Mouse (Mus musculus) intestine, embryonic 15.5 days (tissue): Measurements from ENCODE around the gene Slc35f6. TPM values are rescaled to one million over a fixed set of nuclear protein-coding genes. Genes with fewer than 3 reads are reported as not detected.

Experiments used
- ATAC-seq: fragments of 200-750 bp; cut with Nextera tagmentation; 2 replicates; pipeline ENCODE4 v1.8.0; 2017; ENCODE audit warnings: moderate TSS enrichment, moderate library complexity
- H3K27ac ChIP-seq: fragments of 300-500 bp; sonication (generic); 2 replicates; pipeline ENCODE4 v1.5.1; 2015; ENCODE audit warnings: mild to moderate bottlenecking, inconsistent platforms
- H3K27me3 ChIP-seq: fragments of 300-500 bp; sonication (generic); replicated peaks from 2 replicates; pipeline ENCODE4 v1.6.1; 2015; ENCODE audit warnings: inconsistent platforms
- H3K36me3 ChIP-seq: fragments of 300-500 bp; sonication (generic); 2 replicates; pipeline ENCODE4 v1.6.1; 2015; ENCODE audit warnings: inconsistent platforms
- H3K4me1 ChIP-seq: fragments of 300-500 bp; sonication (generic); replicated peaks from 2 replicates; pipeline ENCODE4 v1.6.1; 2015; ENCODE audit warnings: inconsistent platforms
- H3K4me2 ChIP-seq: fragments of 300-500 bp; sonication (generic); replicated peaks from 2 replicates; pipeline ENCODE4 v1.6.1; 2015; ENCODE audit warnings: mild to moderate bottlenecking, inconsistent platforms
- H3K4me3 ChIP-seq: fragments of 300-500 bp; sonication (generic); replicated peaks from 2 replicates; pipeline ENCODE4 v1.5.1; 2015; ENCODE audit warnings: inconsistent platforms
- H3K9ac ChIP-seq: fragments of 300-500 bp; sonication (generic); 2 replicates; pipeline ENCODE4 v1.6.1; 2015; ENCODE audit warnings: inconsistent platforms
- H3K9me3 ChIP-seq: fragments of 300-500 bp; sonication (generic); 2 replicates; pipeline ENCODE4 v1.6.1; 2016; ENCODE audit warnings: inconsistent platforms
- WGBS: fragments of 180-500 bp; shearing (Covaris S2); methylation state at CpG from one replicate; pipeline ENCODE4 v1.1.7; 2015; 5-methylcytosine and 5-hydroxymethylcytosine counted together
- polyA plus RNA-seq: library from polyadenylated mRNA; unstranded; fragments of >200 nt; fragmentation: Nextera tagmentation; extraction: Ambion mirVana; gene quantifications from 2 replicates; pipeline ENCODE4 v1.2.1, GENCODE M21; 2015

The Slc35f6 gene
- polyA plus RNA-seq, 1 experiment from 2014 or later = 36.8 TPM

DNA sequence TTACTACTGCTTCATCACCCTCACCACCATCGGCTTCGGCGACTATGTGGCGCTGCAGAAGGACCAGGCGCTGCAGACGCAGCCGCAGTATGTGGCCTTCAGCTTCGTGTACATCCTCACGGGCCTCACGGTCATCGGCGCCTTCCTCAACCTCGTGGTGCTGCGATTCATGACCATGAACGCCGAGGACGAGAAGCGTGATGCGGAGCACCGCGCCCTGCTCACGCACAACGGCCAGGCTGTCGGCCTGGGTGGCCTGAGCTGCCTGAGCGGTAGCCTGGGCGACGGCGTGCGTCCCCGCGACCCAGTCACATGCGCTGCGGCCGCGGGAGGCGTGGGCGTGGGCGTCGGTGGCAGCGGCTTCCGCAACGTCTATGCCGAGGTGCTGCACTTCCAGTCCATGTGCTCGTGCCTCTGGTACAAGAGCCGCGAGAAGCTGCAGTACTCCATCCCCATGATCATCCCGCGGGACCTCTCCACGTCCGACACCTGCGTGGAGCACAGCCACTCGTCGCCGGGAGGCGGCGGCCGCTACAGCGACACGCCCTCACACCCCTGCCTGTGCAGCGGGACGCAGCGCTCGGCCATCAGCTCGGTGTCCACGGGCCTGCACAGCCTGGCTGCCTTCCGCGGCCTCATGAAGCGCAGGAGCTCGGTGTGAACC lies 25.4 kb upstream of the Slc35f6 start:
- WGBS = 12% methylated on average over 69 of the region's 69 CpGs
- peak; percentile 41 for ATAC-seq
- H3K9ac ChIP-seq = peak overlapping the region; percentile 26; the same call in 1 of the 2 replicates

DNA sequence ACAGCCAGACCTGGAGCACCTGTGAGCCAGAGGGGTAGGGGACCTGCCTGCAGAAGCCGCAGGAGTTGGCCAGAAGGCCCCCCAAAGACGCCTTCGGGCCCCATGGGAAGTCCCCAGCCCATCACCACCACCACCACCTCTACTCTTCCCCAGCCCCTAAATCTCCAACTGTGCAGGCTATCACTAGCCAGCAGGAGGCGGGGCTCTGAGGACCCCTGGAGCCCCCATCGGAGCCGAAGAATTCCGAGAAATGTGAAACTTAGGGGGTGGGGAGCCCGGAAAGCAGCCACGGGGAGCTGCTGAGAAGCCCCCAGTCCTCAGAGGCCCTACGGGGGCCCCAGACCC lies 24.9 kb upstream of the Slc35f6 start:
- H3K4me2 ChIP-seq = peak overlapping the region; percentile 75
- H3K9ac ChIP-seq = peak overlapping the region; percentile 26; the same call in 1 of the 2 replicates
- H3K36me3 ChIP-seq = no peaks in the 10 kb centered on the region
- 12% methylated on average over 10 of the region's 10 CpGs for WGBS
- H3K9me3 ChIP-seq = no peaks in the 10 kb centered on the region
- peak overlapping the region; percentile 32 for H3K4me3 ChIP-seq
- peaks cover 16% of the 10 kb centered on the region for H3K27me3 ChIP-seq
- ATAC-seq = no peak
- H3K27ac ChIP-seq = no peak overlapping the region
- peaks cover 25% of the 10 kb centered on the region for H3K4me1 ChIP-seq

More for the DNA sequence above, 25.4 kb upstream of the Slc35f6 start:
- H3K27ac ChIP-seq = no peak overlapping the region
- H3K4me3 ChIP-seq = peak overlapping the region; percentile 32
- H3K9me3 ChIP-seq = no peaks in the 10 kb centered on the region
- no peaks in the 10 kb centered on the region for H3K36me3 ChIP-seq
- H3K4me2 ChIP-seq = peak overlapping the region; percentile 75
- peaks cover 29% of the 10 kb centered on the region for H3K4me1 ChIP-seq
- H3K27me3 ChIP-seq = peaks cover 16% of the 10 kb centered on the region

- H3K36me3 ChIP-seq = no peaks in the 10 kb centered on the region
- no peak overlapping the region for H3K4me3 ChIP-seq
- no peaks in the 10 kb centered on the region for H3K9me3 ChIP-seq
- no peak for ATAC-seq
- no peak overlapping the region for H3K27ac ChIP-seq
- no peak overlapping the region for H3K9ac ChIP-seq
- H3K4me2 ChIP-seq = no peak overlapping the region
- 65% methylated on average over 2 of the region's 2 CpGs for WGBS
- peaks cover 16% of the 10 kb centered on the region for H3K27me3 ChIP-seq
- peaks cover 19% of the 10 kb centered on the region for H3K4me1 ChIP-seq
Measured at GRCm38 (mm10) chr5:30623380-30623779, 24.4 kb upstream of the Slc35f6 start.

DNA sequence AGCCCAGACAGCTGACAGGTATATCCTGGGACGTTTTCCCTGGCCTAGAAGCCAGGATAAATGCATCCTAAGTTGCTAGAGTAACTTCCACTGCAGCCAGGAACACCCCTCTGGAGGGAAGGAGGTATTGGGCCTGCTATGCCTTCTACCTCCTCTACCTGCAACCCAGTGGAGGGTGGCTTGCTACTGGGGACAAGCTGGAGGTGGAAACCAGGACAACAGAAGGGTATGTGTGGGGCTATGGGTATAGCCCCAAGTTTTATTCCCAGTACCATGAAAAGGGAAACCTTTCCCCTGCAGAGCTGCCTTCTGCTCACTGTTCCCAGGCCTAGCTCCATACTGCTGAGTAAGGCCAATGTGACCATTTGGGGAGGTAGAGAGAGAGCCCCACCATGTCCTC lies 23.4 kb upstream of the Slc35f6 start:
- ATAC-seq = no peak

DNA sequence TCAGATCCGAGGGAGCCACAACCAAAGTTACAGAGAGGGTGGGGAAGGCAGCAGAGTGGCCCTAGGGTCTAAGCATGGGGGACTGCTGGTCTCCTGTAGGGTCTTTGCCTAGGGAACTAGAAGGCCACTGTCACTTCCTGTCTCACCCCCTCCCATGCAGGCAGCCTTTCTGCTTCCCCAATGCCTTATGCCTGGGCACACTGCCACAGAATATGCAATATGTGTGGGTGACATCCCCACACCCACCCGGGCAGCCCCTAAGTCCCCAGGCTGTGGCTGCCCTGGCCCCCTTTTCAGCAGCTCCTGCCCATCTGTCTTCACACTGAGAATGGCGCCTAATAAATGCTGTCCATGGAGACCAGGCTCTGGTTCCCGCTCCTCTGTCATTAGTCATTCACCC lies 22.8 kb upstream of the Slc35f6 start:
- 44% methylated on average over 4 of the region's 4 CpGs for WGBS
- H3K4me3 ChIP-seq = no peak overlapping the region
- H3K4me2 ChIP-seq = no peak overlapping the region
- ATAC-seq = no peak
- H3K4me1 ChIP-seq = peaks cover 13% of the 10 kb centered on the region
- peaks cover 16% of the 10 kb centered on the region for H3K27me3 ChIP-seq
- H3K36me3 ChIP-seq = no peaks in the 10 kb centered on the region
- H3K27ac ChIP-seq = no peak overlapping the region
- no peaks in the 10 kb centered on the region for H3K9me3 ChIP-seq
- H3K9ac ChIP-seq = no peak overlapping the region

More for the DNA sequence above, 23.4 kb upstream of the Slc35f6 start:
- no peaks in the 10 kb centered on the region for H3K9me3 ChIP-seq
- peaks cover 13% of the 10 kb centered on the region for H3K4me1 ChIP-seq
- no peak overlapping the region for H3K27ac ChIP-seq
- no peak overlapping the region for H3K4me2 ChIP-seq
- no peak overlapping the region for H3K4me3 ChIP-seq
- no peak overlapping the region for H3K9ac ChIP-seq
- 55% methylated on average over 1 of the region's 1 CpGs for WGBS
- H3K27me3 ChIP-seq = peaks cover 16% of the 10 kb centered on the region
- no peaks in the 10 kb centered on the region for H3K36me3 ChIP-seq

GRCm38 (mm10) chr5:30625379-30625778 lies 22.4 kb upstream of the Slc35f6 start:
- H3K36me3 ChIP-seq = no peaks in the 10 kb centered on the region
- peaks cover 16% of the 10 kb centered on the region for H3K27me3 ChIP-seq
- no peak overlapping the region for H3K4me3 ChIP-seq
- 80% methylated on average over 3 of the region's 3 CpGs for WGBS
- no peak overlapping the region for H3K9ac ChIP-seq
- H3K27ac ChIP-seq = no peak overlapping the region
- no peak for ATAC-seq
- H3K4me2 ChIP-seq = no peak overlapping the region
- no peaks in the 10 kb centered on the region for H3K9me3 ChIP-seq
- H3K4me1 ChIP-seq = peaks cover 13% of the 10 kb centered on the region

DNA sequence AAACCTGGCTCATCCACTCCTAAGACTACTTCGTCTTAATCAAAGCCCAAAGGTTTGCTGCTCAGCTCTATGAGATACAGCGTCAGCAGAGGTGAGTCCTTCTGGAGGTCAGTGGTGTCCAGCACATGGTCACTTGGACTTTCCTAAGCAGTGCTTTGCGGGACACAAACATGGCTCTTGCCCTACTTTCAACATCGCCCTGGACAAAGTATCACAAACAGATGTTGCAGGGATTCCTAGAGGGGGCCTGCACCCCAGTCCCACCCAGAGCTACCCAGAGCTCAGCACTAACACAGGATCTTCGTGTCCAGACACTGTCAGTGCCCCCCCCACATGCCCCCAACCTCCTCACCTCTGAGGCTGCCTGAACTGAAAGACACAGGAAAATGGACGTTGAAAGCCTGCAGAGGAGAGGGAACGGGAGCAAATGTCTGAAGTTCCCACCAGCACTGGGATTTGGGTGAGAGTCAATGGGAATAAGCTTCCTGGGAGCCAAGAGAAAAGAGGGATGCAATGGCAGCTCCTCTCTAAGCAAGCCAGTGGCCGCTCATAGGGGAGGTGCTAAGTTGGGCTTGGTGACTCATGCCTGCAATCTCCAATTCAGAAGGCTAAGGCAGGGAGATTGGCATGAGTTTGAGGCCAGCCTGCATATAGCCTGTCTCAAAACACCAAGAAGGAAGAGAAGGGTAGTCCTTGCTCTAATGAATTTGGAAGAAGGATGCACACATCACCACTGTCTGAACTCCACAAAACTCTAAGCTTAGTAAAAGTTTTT lies 21.2 kb upstream of the Slc35f6 start:
- Histone ChIP-seq H3K4me3 (no peak overlapping the region), H3K4me2 (no peak overlapping the region), H3K9me3 (no peaks in the 10 kb centered on the region), H3K27me3 (peaks cover 15% of the 10 kb centered on the region), H3K36me3 (no peaks in the 10 kb centered on the region), H3K4me1 (peaks cover 13% of the 10 kb centered on the region), H3K9ac (no peak overlapping the region), H3K27ac (no peak overlapping the region)
- 77% methylated on average over 8 of the region's 8 CpGs for WGBS
- no peak for ATAC-seq

DNA sequence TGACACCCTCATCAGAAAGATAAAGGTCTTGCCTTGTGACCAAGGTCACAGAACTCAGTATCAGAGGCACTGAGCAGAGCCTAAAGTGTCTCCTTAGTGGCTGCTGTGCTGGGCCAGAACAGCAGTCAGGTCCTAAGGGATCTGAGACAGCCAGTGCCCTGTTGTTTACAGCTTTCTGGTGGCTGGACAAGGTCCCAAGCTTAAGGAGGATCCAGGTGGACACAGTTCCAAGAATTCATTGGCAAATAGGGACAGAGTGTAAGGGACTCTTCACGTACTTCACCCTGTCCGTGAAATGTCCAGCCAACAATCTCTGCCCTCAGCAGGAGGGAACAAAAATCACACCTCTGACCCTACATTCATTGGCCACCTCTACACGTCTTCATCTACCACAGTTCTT lies 19.2 kb upstream of the Slc35f6 start:
- H3K4me2 ChIP-seq = no peak overlapping the region
- no peak overlapping the region for H3K4me3 ChIP-seq
- no peaks in the 10 kb centered on the region for H3K27me3 ChIP-seq
- H3K27ac ChIP-seq = no peak overlapping the region
- no peaks in the 10 kb centered on the region for H3K36me3 ChIP-seq
- no peaks in the 10 kb centered on the region for H3K4me1 ChIP-seq
- 81% methylated on average over 3 of the region's 3 CpGs for WGBS
- H3K9me3 ChIP-seq = no peaks in the 10 kb centered on the region
- H3K9ac ChIP-seq = no peak overlapping the region
- ATAC-seq = no peak

DNA sequence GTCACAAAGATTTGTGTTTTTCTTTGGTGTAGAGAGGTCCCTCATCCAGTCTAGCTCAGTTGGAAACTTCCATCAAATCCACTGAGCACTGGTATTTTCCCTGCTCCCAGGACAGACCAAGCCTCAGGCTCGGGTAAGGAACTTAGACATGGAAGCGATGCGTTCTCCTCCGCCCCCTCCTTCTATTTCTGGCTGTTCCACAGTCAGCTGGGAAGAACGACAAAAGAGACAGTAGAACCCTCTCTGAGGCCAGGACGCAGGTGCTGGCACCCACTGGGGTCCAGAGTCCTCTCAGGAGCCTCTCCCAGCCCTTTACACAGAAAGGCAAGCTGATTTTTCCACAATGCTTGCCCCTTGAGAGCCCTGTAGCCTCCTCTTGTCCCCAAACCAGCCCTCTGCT lies 17.3 kb upstream of the Slc35f6 start:
- no peaks in the 10 kb centered on the region for H3K27me3 ChIP-seq
- no peak overlapping the region for H3K27ac ChIP-seq
- no peaks in the 10 kb centered on the region for H3K9me3 ChIP-seq
- 81% methylated on average over 6 of the region's 6 CpGs for WGBS
- no peak overlapping the region for H3K9ac ChIP-seq
- ATAC-seq = no peak
- no peak overlapping the region for H3K4me2 ChIP-seq
- H3K4me3 ChIP-seq = no peak overlapping the region
- no peaks in the 10 kb centered on the region for H3K36me3 ChIP-seq
- H3K4me1 ChIP-seq = no peaks in the 10 kb centered on the region

- 67% methylated on average over 1 of the region's 1 CpGs for WGBS
- ATAC-seq = no peak
Measured at GRCm38 (mm10) chr5:30632134-30632533, 15.6 kb upstream of the Slc35f6 start.

GRCm38 (mm10) chr5:30636994-30637393 lies 10.7 kb upstream of the Slc35f6 start:
- Histone ChIP-seq H3K9me3 (no peaks in the 10 kb centered on the region), H3K36me3 (no peaks in the 10 kb centered on the region), H3K4me1 (0 out of 2 replicates have a peak, but pooled peaks cover 3% of the 10 kb centered on the region), H3K27me3 (no peaks in the 10 kb centered on the region), H3K4me3 (no peak overlapping the region), H3K4me2 (no peak overlapping the region), H3K27ac (no peak overlapping the region), H3K9ac (no peak overlapping the region)
- 46% methylated on average over 7 of the region's 7 CpGs for WGBS
- ATAC-seq = no peak

More at GRCm38 (mm10) chr5:30632134-30632533, 15.6 kb upstream of the Slc35f6 start:
- Histone ChIP-seq H3K4me3 (no peak overlapping the region), H3K9me3 (no peaks in the 10 kb centered on the region), H3K27me3 (no peaks in the 10 kb centered on the region), H3K4me2 (no peak overlapping the region), H3K27ac (no peak overlapping the region), H3K9ac (no peak overlapping the region), H3K4me1 (0 out of 2 replicates have a peak, but pooled peaks cover 2% of the 10 kb centered on the region), H3K36me3 (no peaks in the 10 kb centered on the region)

DNA sequence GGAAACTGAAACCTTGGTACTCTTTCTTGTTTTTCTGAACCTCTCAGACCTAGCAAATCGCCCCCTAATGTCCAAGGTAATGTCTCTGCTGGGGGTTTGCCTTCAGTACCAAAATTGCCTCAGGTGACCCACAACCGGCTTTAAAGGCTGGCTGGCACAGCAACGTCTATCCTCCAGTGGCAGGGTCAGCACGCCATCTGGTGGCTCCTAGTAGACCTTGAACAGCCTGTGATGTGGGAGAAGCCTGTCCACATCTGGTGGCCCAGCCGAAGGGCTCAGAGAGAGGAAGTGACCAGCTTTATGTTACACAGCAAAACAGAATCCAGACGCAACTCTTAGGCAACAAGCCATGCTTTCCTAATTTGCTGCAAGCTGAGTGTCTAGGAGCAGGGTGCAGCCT lies 9.7 kb upstream of the Slc35f6 start:
- no peaks in the 10 kb centered on the region for H3K27me3 ChIP-seq
- 0 out of 2 replicates have a peak, but pooled peaks cover 3% of the 10 kb centered on the region for H3K4me1 ChIP-seq

More for the DNA sequence above, 9.7 kb upstream of the Slc35f6 start:
- ATAC-seq = peak; percentile 83
- 2% methylated on average over 6 of the region's 6 CpGs for WGBS
- no peaks in the 10 kb centered on the region for H3K36me3 ChIP-seq
- no peak overlapping the region for H3K4me3 ChIP-seq
- no peak overlapping the region for H3K4me2 ChIP-seq
- H3K9me3 ChIP-seq = no peaks in the 10 kb centered on the region
- H3K9ac ChIP-seq = no peak overlapping the region
- no peak overlapping the region for H3K27ac ChIP-seq
